Mouse (Mus musculus) liver, adult 2 months (tissue): ENCODE results near the gene Sf1.

Experiments
- CTCF ChIP-seq: fragments of 200-500 bp; IDR thresholded peaks from 2 replicates; pipeline ENCODE4 v1.5.1; 2011; ENCODE audit warnings: low read depth, low read length, control low read depth
- POLR2A ChIP-seq: fragments of 200-500 bp; IDR thresholded peaks from 2 replicates; pipeline ENCODE4 v1.6.1; 2011; ENCODE audit warnings: low read length, control low read depth; ENCODE audit not compliant: insufficient read depth; ENCODE audit errors: extremely low read depth

DNA sequence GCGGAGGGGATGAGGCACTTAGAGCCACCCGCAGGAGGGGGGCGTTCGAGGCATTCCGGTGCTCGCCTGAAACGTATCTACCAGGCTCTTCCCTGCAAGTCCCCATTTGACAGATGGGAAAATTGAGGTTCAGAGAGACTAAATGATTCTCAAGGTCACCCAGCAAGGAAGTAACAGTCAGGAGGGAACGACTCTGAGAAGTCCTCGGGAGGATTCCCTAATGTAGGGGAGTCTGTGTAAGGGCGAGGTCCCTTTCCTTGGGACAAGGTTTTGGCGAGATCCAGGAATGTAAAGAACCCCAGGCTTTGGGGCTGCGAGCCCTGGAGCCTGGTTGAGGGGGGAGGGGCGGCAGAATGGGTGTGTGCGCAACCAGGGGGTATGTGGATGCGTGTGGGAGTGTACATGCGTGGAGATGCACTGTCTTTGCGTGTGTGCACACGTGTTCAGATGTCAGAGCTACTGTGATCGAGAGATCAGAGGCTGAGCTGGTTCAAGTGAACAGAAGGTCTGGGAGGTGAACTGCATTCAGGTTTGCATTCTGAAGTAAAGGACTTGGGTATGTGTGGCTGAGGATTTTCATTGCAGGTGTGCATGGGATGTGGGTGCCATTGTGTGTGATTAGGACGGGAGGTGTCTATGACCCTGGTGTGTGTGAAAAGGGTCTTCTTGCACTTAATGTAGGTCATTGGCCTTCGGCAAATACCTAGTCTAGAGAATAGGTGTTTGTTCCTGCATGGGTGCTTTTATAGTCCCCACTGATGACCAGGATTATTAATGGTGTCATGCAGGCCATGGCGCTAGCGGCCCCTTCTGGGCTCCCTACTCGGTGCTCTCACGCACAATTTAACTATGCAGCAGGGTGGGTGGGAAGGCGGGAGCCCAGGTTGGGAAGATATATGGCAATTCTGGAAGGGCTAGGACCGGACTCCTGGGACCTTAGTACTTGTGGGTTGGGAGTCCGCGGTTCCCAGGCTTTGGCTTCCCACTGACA is 36.9 kb downstream of the Sf1 start:
- TF ChIP-seq CTCF (no peak), POLR2A (no peak)
